Mouse (Mus musculus): ENCODE results near the gene Ubr4.

The Ubr4 gene

DNA sequence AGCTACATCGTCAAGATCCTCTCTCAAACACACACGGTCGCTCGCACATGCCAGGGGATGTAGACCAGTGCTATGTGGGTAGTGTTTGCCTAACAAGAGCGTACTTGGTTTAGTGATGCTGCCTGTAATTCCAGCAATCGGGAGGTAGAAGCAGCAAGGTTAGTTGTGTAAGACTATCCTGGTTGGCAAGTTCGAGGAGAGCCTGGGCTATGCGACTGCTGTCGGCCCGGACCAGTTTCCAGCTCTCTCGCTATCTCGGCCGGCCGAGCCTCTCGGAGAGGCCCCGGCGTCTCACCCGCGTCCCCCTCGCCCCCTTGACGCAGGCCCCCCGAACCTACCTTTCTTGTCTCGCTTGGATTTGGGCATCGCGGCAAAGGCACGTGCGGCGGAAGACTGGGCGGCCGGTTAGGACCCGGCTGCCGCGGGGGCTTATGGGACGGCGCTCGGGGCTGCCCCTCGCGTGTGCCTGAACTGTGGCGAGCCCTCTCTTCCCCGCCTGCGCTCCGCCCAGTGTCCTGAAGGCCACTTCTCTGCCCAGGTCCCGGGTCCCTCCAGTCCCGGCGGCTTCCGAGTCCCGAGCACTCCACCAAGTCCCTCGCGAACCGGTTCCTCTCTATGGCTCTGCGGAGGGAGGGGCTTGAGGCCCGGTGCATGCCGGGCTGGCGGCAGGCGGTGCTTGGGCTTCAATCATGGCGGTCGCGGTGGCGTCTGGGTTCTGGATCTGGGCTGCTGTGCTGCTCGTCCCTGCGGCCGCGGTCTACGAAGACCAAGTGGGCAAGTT lies at the start of gene Ubr4, which contains the start of the genes Mrto4 and Emc1:
Gene Ubr4 (plus strand): TSS at position 679 of the 781 bp plus-strand sequence.
Gene Mrto4 (minus strand): TSS at position 646 of the 781 bp plus-strand sequence.
Gene Emc1 (plus strand): TSS at position 657 of the 781 bp plus-strand sequence.
- peak; percentile 46 for DNase-seq (ENCODE audit: low read depth, low spot score)

DNA sequence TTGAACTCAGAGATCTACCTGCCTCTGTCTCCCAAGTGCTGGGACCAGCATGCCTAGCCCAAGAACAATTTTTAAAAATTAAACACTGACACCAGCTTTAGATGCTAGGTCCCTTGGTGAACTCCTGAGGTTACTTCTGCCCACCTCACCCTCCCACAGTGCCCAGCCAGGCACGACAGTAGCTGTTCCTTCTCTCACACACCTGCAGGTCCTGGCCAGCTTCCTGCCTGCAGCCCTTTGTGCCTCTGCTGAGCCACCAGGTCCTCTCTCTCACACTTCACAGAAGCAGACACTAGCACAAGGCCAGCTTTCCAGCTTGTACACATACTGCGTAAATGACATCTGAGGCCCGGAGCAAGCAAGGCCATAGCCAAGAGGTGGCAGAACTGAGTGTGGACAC lies 46.9 kb upstream of the Ubr4 start:
- DNase-seq (ENCODE audit: low read depth, low spot score): no peak

DNA sequence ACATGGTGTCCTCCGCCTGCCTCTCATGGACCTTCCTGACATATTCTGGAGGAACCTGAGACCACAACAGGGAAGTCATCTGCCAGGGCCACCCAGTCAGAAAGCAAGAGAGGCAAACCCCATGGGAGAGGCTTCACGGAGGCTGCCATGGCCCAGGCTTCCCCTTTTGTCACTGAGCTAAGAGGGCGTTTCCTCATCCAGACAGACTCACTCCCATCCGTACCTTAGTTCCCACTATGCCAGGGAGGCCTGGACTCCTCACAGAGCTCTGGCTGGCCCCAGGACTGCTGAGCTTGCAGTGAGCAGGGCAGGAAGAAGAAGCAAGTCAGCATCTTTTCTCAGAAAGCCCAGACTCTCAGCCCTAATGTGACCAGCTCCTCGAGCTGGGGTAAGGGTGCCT lies 44.5 kb upstream of the Ubr4 start:
- DNase-seq (ENCODE audit: low read depth, low spot score): no peak

GRCm38 (mm10) chr4:139309651-139310050 lies 42.8 kb upstream of the Ubr4 start:
- DNase-seq (ENCODE audit: low read depth, low spot score): no peak

DNA sequence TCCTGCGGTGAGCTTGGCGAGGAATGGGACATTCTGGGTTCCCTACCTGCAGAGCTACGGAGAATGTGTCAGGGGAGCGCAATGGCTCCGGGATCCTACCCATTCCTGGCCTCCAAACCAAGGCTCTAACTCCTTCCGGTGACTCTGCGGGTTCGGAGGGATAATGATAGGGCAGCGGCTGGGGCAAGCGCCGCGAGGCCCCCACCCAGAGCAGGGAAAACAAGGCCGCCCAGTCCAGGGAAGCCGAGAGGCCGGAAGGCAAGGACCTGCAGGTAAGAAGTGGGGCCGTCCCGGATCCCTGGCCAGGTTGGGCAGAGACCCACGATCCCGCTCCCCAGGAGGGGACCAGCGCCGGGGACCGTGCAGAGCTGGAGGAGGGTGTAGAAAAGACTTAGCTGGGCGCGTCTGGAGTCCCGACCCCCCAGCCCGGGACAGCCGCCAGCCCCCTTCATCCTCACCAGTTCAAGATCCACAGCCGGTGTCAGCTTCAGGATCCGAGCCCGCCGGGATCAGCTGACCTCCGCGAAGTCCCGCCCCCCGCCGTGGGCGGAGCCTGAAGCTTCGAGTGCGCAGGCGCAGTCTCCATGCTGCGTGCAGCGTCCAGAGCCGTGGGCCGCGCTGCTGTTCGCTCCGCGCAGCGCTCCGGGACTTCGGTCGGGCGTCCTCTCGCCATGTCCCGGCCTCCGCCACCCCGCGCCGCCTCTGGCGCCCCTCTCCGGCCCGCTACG lies 42.1 kb upstream of the Ubr4 start, which contains the start of the genes Pqlc2 and Akr7a5:
Gene Pqlc2 (minus strand): TSS at position 538 of the 728 bp plus-strand sequence.
Gene Akr7a5 (plus strand): TSS at position 574 of the 728 bp plus-strand sequence.
- peak; percentile 81 for DNase-seq (ENCODE audit: low read depth, low spot score)

DNA sequence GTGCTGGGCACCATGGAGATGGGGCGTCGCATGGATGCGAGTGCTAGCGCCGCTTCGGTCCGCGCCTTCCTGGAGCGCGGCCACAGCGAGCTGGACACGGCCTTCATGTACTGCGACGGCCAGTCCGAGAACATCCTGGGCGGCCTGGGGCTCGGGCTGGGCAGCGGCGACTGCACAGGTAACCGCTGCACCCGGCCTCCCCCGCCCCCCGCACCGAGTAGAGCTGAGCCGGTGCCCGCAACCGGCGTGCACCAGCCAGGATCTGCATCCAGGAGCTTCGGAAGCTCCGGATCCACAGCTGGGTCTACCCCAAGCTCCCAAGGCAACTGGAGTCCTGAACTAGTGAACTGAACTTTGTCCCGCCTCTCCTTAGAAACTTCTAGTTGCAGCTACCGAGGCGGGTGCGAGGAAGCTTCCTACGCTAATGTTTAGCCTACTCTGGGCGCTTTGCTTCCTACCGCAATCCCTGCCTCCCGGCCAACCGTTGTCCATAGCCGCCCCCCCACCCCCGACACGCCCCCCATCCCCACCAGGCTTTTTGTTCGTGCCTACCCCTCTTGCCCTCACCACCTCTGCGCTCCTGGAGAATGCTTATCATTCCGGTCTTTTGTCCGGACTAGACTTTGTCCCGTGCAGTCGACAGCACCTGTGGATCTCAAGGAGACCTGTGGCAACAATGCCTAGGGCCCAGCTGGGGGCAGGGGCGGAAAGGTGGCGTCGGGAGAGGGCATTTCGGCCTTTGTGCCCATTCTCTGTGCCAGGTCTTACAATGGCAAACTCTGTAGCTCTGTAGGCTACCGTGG lies 41.3 kb upstream of the Ubr4 start:
- DNase-seq (ENCODE audit: low read depth, low spot score): no peak

GRCm38 (mm10) chr4:139311707-139312106 lies 40.7 kb upstream of the Ubr4 start:
- DNase-seq (ENCODE audit: low read depth, low spot score): no peak

GRCm38 (mm10) chr4:139312632-139313031 lies 39.8 kb upstream of the Ubr4 start:
- DNase-seq (ENCODE audit: low read depth, low spot score): no peak

DNA sequence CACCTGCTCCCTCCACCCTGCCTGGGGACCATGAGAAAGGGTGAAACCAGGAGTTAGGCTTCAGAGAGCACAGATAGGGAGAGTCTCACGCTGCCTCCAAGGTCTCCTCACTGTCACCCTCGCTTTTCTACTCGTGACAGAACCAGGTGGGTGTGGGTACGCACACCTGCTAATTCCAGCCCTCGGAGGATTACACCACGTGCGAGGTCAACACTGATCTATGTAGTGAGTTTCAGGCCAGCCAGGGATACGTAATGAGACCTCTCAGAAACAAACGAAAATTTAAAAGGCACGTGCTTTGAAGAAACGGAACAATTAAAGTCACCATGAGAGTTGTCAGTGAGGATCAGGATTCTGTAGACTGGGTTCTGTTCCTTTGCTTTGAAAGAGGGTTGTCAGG lies 34.0 kb upstream of the Ubr4 start:
- DNase-seq (ENCODE audit: low read depth, low spot score): no peak

DNA sequence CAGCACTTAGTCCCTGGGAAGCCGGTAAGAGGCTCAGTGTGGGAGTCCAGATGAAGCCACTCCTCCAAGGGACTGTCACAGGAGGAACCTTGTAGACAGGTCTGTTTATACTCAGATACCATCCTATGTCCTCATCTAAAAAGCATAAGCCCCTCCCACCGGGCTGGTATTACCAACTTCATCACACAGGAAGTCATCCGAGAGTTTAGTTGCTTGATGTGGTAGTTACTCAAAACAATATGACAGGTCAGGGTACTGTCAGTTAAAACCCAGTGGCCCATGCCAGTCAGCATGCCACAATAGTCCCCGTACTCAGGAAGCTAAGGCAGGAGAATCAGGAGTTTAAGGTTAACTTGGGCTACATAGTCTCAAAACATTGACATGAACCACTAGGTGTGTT lies 32.7 kb upstream of the Ubr4 start:
- DNase-seq (ENCODE audit: low read depth, low spot score): no peak

DNA sequence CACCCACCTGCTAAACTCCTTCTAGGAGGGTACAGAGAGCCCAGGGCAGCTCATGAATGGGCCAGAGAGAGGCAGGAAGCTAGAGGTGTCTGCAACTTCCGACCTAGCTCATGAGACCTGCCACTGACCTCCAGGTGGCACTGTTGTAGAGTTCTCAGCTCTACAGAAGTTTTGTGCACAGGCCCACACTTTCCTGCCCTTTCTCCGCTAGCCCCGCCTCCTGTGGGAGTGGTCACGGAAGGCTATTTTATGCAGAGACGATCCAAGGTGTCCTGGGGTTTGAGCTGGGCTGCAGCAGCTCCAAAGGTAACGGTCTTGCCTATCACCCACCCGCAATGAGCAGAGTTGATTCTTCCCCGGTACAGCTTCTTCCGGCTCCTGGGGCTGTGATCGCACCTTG lies 21.8 kb upstream of the Ubr4 start:
- peak; percentile 90 for DNase-seq (ENCODE audit: low read depth, low spot score)

GRCm38 (mm10) chr4:139334631-139335295 lies 17.6 kb upstream of the Ubr4 start:
- no peak for DNase-seq (ENCODE audit: low read depth, low spot score)

DNA sequence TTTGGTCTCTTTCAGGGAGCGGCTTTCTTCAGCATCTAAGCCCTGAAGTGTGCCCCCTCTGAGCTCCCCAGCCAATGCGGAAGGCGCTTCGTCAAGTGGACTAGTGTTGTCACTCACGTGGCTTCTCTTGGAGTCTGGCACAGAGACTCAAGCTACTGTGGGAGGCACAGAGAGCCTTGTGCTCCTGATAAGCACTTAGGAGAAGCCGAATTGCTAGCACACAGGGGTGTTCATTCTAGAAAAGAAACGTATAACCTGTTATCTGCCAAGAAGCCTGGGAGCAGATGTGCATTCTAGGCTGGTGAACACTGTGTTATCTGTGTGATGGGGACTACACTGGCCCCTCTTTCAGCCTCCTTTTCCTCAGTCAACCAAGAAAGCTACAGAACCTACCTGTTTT lies 16.9 kb upstream of the Ubr4 start:
- no peak for DNase-seq (ENCODE audit: low read depth, low spot score)

- peak; percentile 80 for DNase-seq (ENCODE audit: low read depth, low spot score)
These were observed 15.5 kb upstream of the Ubr4 start for GRCm38 (mm10) chr4:139336822-139337483.

GRCm38 (mm10) chr4:139338145-139338544 lies 14.3 kb upstream of the Ubr4 start:
- no peak for DNase-seq (ENCODE audit: low read depth, low spot score)

- DNase-seq (ENCODE audit: low read depth, low spot score): no peak
These were observed 11.6 kb upstream of the Ubr4 start for GRCm38 (mm10) chr4:139340835-139341234.

GRCm38 (mm10) chr4:139341556-139342233 lies 10.7 kb upstream of the Ubr4 start:
- no peak for DNase-seq (ENCODE audit: low read depth, low spot score)

DNA sequence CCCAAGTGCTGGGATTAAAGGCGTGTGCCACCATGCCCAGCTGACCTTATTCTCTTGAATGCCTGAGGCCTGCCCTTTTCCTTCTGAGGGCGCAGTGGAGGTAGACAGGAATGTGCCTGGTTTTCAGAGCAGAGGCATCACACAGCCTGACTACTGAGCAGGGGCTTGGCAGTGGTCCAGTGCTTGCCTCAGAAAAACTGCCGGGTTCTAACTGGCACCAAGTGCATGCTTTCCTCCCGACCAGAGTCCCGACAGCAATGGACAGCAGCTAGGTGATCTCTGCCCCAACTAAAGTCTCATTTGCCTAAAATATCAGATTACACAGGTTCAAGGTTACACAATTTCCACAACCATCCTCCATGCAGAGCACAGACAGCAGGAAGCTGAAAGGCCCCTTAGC lies 8.7 kb upstream of the Ubr4 start:
- DNase-seq (ENCODE audit: low read depth, low spot score): no peak

DNA sequence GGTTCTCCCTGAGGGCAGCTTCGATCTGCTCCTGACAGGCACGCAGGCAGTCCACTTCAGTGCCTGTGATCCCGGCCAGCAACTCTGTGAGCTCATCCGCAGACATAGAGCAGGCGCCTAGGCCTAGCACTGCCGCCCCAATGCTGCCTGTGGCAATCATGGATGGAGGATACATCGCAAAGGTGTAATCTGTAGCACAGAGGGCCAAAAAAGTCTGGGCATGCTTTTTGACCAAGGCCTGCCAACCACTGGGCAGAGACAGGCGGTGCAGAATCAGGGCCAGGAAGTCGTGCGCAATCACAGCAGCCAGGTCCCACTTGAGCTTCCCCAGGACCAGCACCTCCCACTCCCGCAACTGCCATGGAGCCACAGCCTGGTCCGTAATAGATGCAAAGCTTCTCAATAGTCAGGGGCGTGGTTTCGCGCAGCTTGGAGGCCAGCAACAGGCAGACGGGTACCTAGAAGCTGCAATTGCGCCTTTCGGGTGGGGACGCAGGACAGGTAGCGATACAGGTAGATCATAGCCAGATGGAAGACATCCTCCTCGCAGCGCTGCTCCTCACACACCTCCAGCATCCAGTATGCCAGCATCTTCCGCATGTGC lies 6.9 kb upstream of the Ubr4 start:
- no peak for DNase-seq (ENCODE audit: low read depth, low spot score)

GRCm38 (mm10) chr4:139352832-139353231 lies 423 bp downstream of the Ubr4 start:
- DNase-seq (ENCODE audit: low read depth, low spot score): no peak
